Mouse (Mus musculus): ENCODE data around the gene Mast4. TPM values are rescaled to one million over a fixed set of nuclear protein-coding genes. Genes with fewer than 3 reads are reported as not detected.
A peak's percentile ranks its signal among the peaks of the same experiment; 100 is the strongest.
"Not testable (repeated sequence)": the region's sequence is repeated elsewhere in the genome, so short reads cannot be mapped to it uniquely, and the experiment has no call there.

Gene Mast4
- polyA plus RNA-seq, 1 experiment, result 2.8 TPM

- WGBS, result 80% methylated on average over 19 of the region's 19 CpGs
- no peak for DNase-seq (ENCODE audit: low read depth, low spot score)
Observed at GRCm38 (mm10) chr13:102753714-102754556, 580.4 kb downstream of the Mast4 start.

GRCm38 (mm10) chr13:102749891-102750290 lies 584.4 kb downstream of the Mast4 start:
- no peak for DNase-seq (ENCODE audit: low read depth, low spot score)
- 92% methylated on average over 10 of the region's 10 CpGs for WGBS

- DNase-seq (ENCODE audit: low read depth, low spot score), result no peak
- 72% methylated on average over 6 of the region's 6 CpGs for WGBS
Observed at GRCm38 (mm10) chr13:102749194-102749593, 585.1 kb downstream of the Mast4 start.

- WGBS, result 51% methylated on average over 17 of the region's 17 CpGs
- DNase-seq (ENCODE audit: low read depth, low spot score), result no peak
Observed at GRCm38 (mm10) chr13:102746803-102747561, 587.3 kb downstream of the Mast4 start.

- 83% methylated on average over 9 of the region's 9 CpGs for WGBS
- DNase-seq (ENCODE audit: low read depth, low spot score), result no peak
Observed at GRCm38 (mm10) chr13:102745626-102746342, 588.5 kb downstream of the Mast4 start.

- 94% methylated on average over 3 of the region's 3 CpGs for WGBS
Observed at GRCm38 (mm10) chr13:102745270-102745600, 589.1 kb downstream of the Mast4 start.

GRCm38 (mm10) chr13:102744481-102745269 lies 589.6 kb downstream of the Mast4 start:
- DNase-seq (ENCODE audit: low read depth, low spot score), result peak; percentile 7
- 71% methylated on average over 9 of the region's 9 CpGs for WGBS

More at GRCm38 (mm10) chr13:102745270-102745600, 589.1 kb downstream of the Mast4 start:
- no peak for DNase-seq (ENCODE audit: low read depth, low spot score)

- WGBS, result 93% methylated on average over 13 of the region's 13 CpGs
- no peak for DNase-seq (ENCODE audit: low read depth, low spot score)
Observed at GRCm38 (mm10) chr13:102739720-102740535, 594.4 kb downstream of the Mast4 start.

- no peak for DNase-seq (ENCODE audit: low read depth, low spot score)
- WGBS, result 97% methylated on average over 7 of the region's 7 CpGs
Observed at GRCm38 (mm10) chr13:102737811-102738210, 596.5 kb downstream of the Mast4 start.

GRCm38 (mm10) chr13:102733063-102733462 lies 601.2 kb downstream of the Mast4 start:
- WGBS, result 79% methylated on average over 2 of the region's 2 CpGs
- DNase-seq (ENCODE audit: low read depth, low spot score), result no peak

- WGBS, result 61% methylated on average over 7 of the region's 7 CpGs
Observed at GRCm38 (mm10) chr13:102728951-102729350, 605.3 kb downstream of the Mast4 start.

GRCm38 (mm10) chr13:102728035-102728434 lies 606.3 kb downstream of the Mast4 start:
- WGBS, result 61% methylated on average over 3 of the region's 3 CpGs
- no peak for DNase-seq (ENCODE audit: low read depth, low spot score)

More at GRCm38 (mm10) chr13:102728951-102729350, 605.3 kb downstream of the Mast4 start:
- not testable (repeated sequence) for DNase-seq (ENCODE audit: low read depth, low spot score)

- DNase-seq (ENCODE audit: low read depth, low spot score), result no peak
- 79% methylated on average over 1 of the region's 1 CpGs for WGBS
Observed at GRCm38 (mm10) chr13:102726876-102727275, 607.4 kb downstream of the Mast4 start.

- no peak for DNase-seq (ENCODE audit: low read depth, low spot score)
- WGBS, result 84% methylated on average over 2 of the region's 2 CpGs
Observed at GRCm38 (mm10) chr13:102725906-102726305, 608.4 kb downstream of the Mast4 start.

GRCm38 (mm10) chr13:102725416-102725815 lies 608.9 kb downstream of the Mast4 start:
- DNase-seq (ENCODE audit: low read depth, low spot score), result no peak

- WGBS, result 88% methylated on average over 1 of the region's 1 CpGs
- no peak for DNase-seq (ENCODE audit: low read depth, low spot score)
Observed at GRCm38 (mm10) chr13:102716973-102717372, 617.3 kb downstream of the Mast4 start.

- no peak for DNase-seq (ENCODE audit: low read depth, low spot score)
- WGBS, result 89% methylated on average over 3 of the region's 3 CpGs
Observed at GRCm38 (mm10) chr13:102700744-102701143, 633.6 kb downstream of the Mast4 start.

GRCm38 (mm10) chr13:102700176-102700575 lies 634.1 kb downstream of the Mast4 start:
- DNase-seq (ENCODE audit: low read depth, low spot score), result no peak
- 84% methylated on average over 5 of the region's 5 CpGs for WGBS

Measured in large intestine, adult 2 months (tissue).